Mouse (Mus musculus): ENCODE results near the gene Prdx3. TPM values are rescaled to one million over a fixed set of nuclear protein-coding genes. Genes with fewer than 3 reads are reported as not detected.

Prdx3 gene
- polyA plus RNA-seq, 1 experiment = 105 TPM

DNA sequence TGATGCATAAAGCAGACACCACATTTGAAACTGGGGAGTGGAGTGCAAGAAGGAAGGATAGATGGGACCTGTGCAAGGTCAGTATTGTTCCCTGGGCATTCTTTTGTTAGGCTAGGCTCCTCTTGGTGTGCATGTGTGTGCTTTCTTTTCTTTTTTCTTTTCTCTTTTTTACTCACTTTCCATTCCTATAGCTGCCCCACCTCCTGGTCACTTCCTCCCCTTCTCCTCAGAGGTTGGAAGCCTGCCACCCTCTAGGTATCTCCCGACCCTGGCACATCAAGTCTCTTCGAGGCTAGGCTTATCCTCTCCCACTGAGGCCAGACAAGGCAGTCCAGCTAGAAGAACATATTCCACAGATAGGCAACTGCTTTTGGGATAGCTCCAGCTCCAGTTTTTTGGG is 37.3 kb upstream of the Prdx3 start:
- no peak for TF ChIP-seq REST (IDR thresholded peaks at IDR 0.05; ENCODE audit: insufficient read depth, insufficient read length)
- TF ChIP-seq TCF3 (IDR thresholded peaks at IDR 0.05; ENCODE audit: insufficient read length, low read depth) = no peak
- no peak for TF ChIP-seq MAX (IDR thresholded peaks at IDR 0.05; ENCODE audit: low read depth)
- TF ChIP-seq CEBPB (IDR thresholded peaks at IDR 0.05; ENCODE audit: insufficient read depth, poor library complexity, severe bottlenecking) = no peak
- no peak for TF ChIP-seq MYOG (IDR thresholded peaks at IDR 0.05; ENCODE audit: control insufficient read depth in 1 of 3, insufficient read depth in 1 of 3, insufficient read length in 2 of 3, low read depth in 2 of 3)
- no peak for TF ChIP-seq E2F4 (IDR thresholded peaks at IDR 0.05; ENCODE audit: insufficient read depth)
- no peak for TF ChIP-seq SRF (IDR thresholded peaks at IDR 0.05; ENCODE audit: control insufficient read depth, insufficient read length, low read depth)
- no peak for TF ChIP-seq USF1 (IDR thresholded peaks at IDR 0.05; ENCODE audit: low read depth)
- TF ChIP-seq POLR2A (IDR thresholded peaks at IDR 0.05; ENCODE audit: insufficient read length, low read depth) = no peak
- no peak for TF ChIP-seq POLR2AphosphoS2 (IDR thresholded peaks at IDR 0.05; ENCODE audit: insufficient read length, low read depth)
- no peak for TF ChIP-seq TCF12 (IDR thresholded peaks at IDR 0.05; ENCODE audit: insufficient read depth, poor library complexity, severe bottlenecking)
- TF ChIP-seq MYOD1 (IDR thresholded peaks at IDR 0.05; ENCODE audit: control insufficient read depth in 1 of 3, insufficient read length in 2 of 3, low read depth in 2 of 3) = no peak
- H3K36me3 ChIP-seq (ENCODE audit: control insufficient read depth, insufficient read depth) = no peaks in the 10 kb centered on the region
- H3K79me2 ChIP-seq (ENCODE audit: control insufficient read depth, insufficient read depth) = no peaks in the 10 kb centered on the region
- H3K27me3 ChIP-seq (ENCODE audit: control insufficient read depth, insufficient read depth, insufficient read length) = no peaks in the 10 kb centered on the region
- H3ac ChIP-seq (ENCODE audit: control insufficient read depth, insufficient read length) = no peak overlapping the region
- no peak overlapping the region for H3K4me3 ChIP-seq
- no peak overlapping the region for H3K4me2 ChIP-seq (ENCODE audit: low read depth)

DNA sequence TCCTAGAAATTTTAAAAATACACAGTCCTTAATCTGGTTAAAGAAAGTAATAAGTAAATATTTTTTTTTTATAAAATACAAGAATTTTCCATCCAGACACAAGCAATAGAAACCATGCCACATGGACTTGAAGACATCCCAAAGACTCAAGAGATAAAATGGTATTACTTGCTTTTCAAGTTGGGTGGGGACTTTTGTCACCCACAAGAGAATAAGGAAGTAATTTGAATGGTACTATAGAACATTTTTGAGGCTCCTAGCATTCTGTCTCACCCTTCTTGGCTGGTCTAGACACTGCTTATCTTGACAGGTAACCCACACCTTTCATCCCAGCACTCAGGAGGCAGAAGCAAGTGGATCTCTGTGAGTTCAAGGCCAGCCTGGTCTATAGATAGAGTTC is 35.9 kb upstream of the Prdx3 start:
- H3K79me2 ChIP-seq (ENCODE audit: control insufficient read depth, insufficient read depth) = no peaks in the 10 kb centered on the region
- H3K4me3 ChIP-seq = no peak overlapping the region
- H3K27me3 ChIP-seq (ENCODE audit: control insufficient read depth, insufficient read depth, insufficient read length) = no peaks in the 10 kb centered on the region
- no peak overlapping the region for H3ac ChIP-seq (ENCODE audit: control insufficient read depth, insufficient read length)
- no peak overlapping the region for H3K4me2 ChIP-seq (ENCODE audit: low read depth)
- no peaks in the 10 kb centered on the region for H3K36me3 ChIP-seq (ENCODE audit: control insufficient read depth, insufficient read depth)
- no peak for TF ChIP-seq SRF (IDR thresholded peaks at IDR 0.05; ENCODE audit: control insufficient read depth, insufficient read length, low read depth)
- no peak for TF ChIP-seq POLR2A (IDR thresholded peaks at IDR 0.05; ENCODE audit: insufficient read length, low read depth)
- no peak for TF ChIP-seq TCF12 (IDR thresholded peaks at IDR 0.05; ENCODE audit: insufficient read depth, poor library complexity, severe bottlenecking)
- no peak for TF ChIP-seq MAX (IDR thresholded peaks at IDR 0.05; ENCODE audit: low read depth)
- no peak for TF ChIP-seq TCF3 (IDR thresholded peaks at IDR 0.05; ENCODE audit: insufficient read length, low read depth)
- TF ChIP-seq MYOG (IDR thresholded peaks at IDR 0.05; ENCODE audit: control insufficient read depth in 1 of 3, insufficient read depth in 1 of 3, insufficient read length in 2 of 3, low read depth in 2 of 3) = no peak
- TF ChIP-seq CEBPB (IDR thresholded peaks at IDR 0.05; ENCODE audit: insufficient read depth, poor library complexity, severe bottlenecking) = no peak
- TF ChIP-seq MYOD1 (IDR thresholded peaks at IDR 0.05; ENCODE audit: control insufficient read depth in 1 of 3, insufficient read length in 2 of 3, low read depth in 2 of 3) = no peak
- no peak for TF ChIP-seq E2F4 (IDR thresholded peaks at IDR 0.05; ENCODE audit: insufficient read depth)
- no peak for TF ChIP-seq REST (IDR thresholded peaks at IDR 0.05; ENCODE audit: insufficient read depth, insufficient read length)

DNA sequence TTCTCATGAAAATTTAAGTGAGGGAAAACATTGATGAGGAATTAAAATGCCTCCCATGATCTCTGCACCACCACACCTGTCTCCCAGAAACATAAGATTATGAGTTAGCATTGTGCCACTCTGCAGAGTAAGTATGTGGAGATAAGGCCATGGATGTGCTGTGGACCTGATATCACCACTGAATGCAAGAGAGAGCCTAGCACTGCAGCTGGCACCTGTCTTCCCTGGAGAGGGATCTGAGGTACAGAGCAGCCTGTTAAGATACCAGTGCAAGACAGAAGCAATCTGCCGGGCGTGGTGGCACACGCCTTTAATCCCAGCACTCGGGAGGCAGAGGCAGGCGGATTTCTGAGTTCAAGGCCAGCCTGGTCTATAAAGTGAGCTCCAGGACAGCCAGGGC is 31.1 kb upstream of the Prdx3 start:
- no peaks in the 10 kb centered on the region for H3K79me2 ChIP-seq (ENCODE audit: control insufficient read depth, insufficient read depth)
- H3ac ChIP-seq (ENCODE audit: control insufficient read depth, insufficient read length) = no peak overlapping the region
- H3K27me3 ChIP-seq (ENCODE audit: control insufficient read depth, insufficient read depth, insufficient read length) = no peaks in the 10 kb centered on the region
- H3K4me2 ChIP-seq (ENCODE audit: low read depth) = no peak overlapping the region
- no peak for TF ChIP-seq REST (IDR thresholded peaks at IDR 0.05; ENCODE audit: insufficient read depth, insufficient read length)
- TF ChIP-seq POLR2AphosphoS2 (IDR thresholded peaks at IDR 0.05; ENCODE audit: insufficient read length, low read depth) = no peak
- no peak for TF ChIP-seq MYOD1 (IDR thresholded peaks at IDR 0.05; ENCODE audit: control insufficient read depth in 1 of 3, insufficient read length in 2 of 3, low read depth in 2 of 3)
- no peak for TF ChIP-seq TCF12 (IDR thresholded peaks at IDR 0.05; ENCODE audit: insufficient read depth, poor library complexity, severe bottlenecking)
- TF ChIP-seq MYOG (IDR thresholded peaks at IDR 0.05; ENCODE audit: control insufficient read depth in 1 of 3, insufficient read depth in 1 of 3, insufficient read length in 2 of 3, low read depth in 2 of 3) = no peak
- TF ChIP-seq USF1 (IDR thresholded peaks at IDR 0.05; ENCODE audit: low read depth) = no peak
- no peak for TF ChIP-seq SRF (IDR thresholded peaks at IDR 0.05; ENCODE audit: control insufficient read depth, insufficient read length, low read depth)
- no peak for TF ChIP-seq POLR2A (IDR thresholded peaks at IDR 0.05; ENCODE audit: insufficient read length, low read depth)
- no peak for TF ChIP-seq E2F4 (IDR thresholded peaks at IDR 0.05; ENCODE audit: insufficient read depth)
- TF ChIP-seq MAX (IDR thresholded peaks at IDR 0.05; ENCODE audit: low read depth) = no peak
- TF ChIP-seq CEBPB (IDR thresholded peaks at IDR 0.05; ENCODE audit: insufficient read depth, poor library complexity, severe bottlenecking) = no peak
- no peak for TF ChIP-seq TCF3 (IDR thresholded peaks at IDR 0.05; ENCODE audit: insufficient read length, low read depth)
- H3K36me3 ChIP-seq (ENCODE audit: control insufficient read depth, insufficient read depth) = no peaks in the 10 kb centered on the region
- no peak overlapping the region for H3K4me3 ChIP-seq

DNA sequence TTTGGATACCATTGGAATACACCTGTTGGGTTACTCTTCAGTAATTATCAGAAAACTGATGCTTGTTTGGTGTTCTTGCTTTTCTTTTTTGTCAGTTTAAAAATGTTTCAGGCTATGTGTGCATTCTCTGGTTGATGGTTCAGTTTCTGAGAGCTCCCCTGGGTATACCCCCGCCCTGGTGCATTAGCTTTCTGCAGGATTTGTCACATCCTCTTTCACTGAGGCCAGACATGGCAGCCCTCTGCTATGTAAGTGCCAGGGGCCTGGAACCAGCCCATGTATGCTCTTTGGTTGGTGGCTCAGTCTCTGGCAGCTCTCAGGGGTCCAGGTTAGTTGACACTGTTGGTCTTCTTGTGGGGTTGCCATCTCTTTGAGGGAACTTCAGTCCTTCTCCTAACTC is 29.6 kb upstream of the Prdx3 start:
- no peak overlapping the region for H3K4me2 ChIP-seq (ENCODE audit: low read depth)
- TF ChIP-seq REST (IDR thresholded peaks at IDR 0.05; ENCODE audit: insufficient read depth, insufficient read length) = no peak
- TF ChIP-seq SRF (IDR thresholded peaks at IDR 0.05; ENCODE audit: control insufficient read depth, insufficient read length, low read depth) = no peak
- TF ChIP-seq POLR2A (IDR thresholded peaks at IDR 0.05; ENCODE audit: insufficient read length, low read depth) = no peak
- no peak for TF ChIP-seq E2F4 (IDR thresholded peaks at IDR 0.05; ENCODE audit: insufficient read depth)
- no peaks in the 10 kb centered on the region for H3K79me2 ChIP-seq (ENCODE audit: control insufficient read depth, insufficient read depth)
- H3K4me3 ChIP-seq = no peak overlapping the region
- H3ac ChIP-seq (ENCODE audit: control insufficient read depth, insufficient read length) = no peak overlapping the region
- no peaks in the 10 kb centered on the region for H3K36me3 ChIP-seq (ENCODE audit: control insufficient read depth, insufficient read depth)
- H3K27me3 ChIP-seq (ENCODE audit: control insufficient read depth, insufficient read depth, insufficient read length) = no peaks in the 10 kb centered on the region

DNA sequence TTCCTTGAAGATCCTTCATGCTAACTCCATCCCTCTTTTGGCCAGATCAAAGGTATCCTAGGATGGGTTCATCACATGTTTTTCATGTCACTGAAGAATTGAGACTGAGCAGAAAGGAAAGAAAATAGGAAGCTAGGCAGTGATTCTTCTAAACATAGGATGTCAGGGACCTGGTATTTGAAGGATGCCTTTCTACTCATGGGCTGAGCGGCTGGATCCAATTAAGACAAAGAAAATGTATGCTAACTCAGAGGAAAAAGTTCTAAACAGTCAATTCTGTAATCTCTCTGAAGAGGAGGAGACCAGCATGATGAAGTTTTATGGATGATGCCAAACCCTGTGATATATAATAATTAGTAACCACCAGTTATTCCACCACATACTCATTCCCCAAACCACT is 28.8 kb upstream of the Prdx3 start:
- H3K27me3 ChIP-seq (ENCODE audit: control insufficient read depth, insufficient read depth, insufficient read length) = no peaks in the 10 kb centered on the region
- no peak for TF ChIP-seq CEBPB (IDR thresholded peaks at IDR 0.05; ENCODE audit: insufficient read depth, poor library complexity, severe bottlenecking)
- no peak for TF ChIP-seq E2F4 (IDR thresholded peaks at IDR 0.05; ENCODE audit: insufficient read depth)
- TF ChIP-seq REST (IDR thresholded peaks at IDR 0.05; ENCODE audit: insufficient read depth, insufficient read length) = no peak
- no peak for TF ChIP-seq POLR2A (IDR thresholded peaks at IDR 0.05; ENCODE audit: insufficient read length, low read depth)
- TF ChIP-seq MAX (IDR thresholded peaks at IDR 0.05; ENCODE audit: low read depth) = no peak
- TF ChIP-seq SRF (IDR thresholded peaks at IDR 0.05; ENCODE audit: control insufficient read depth, insufficient read length, low read depth) = no peak
- TF ChIP-seq TCF12 (IDR thresholded peaks at IDR 0.05; ENCODE audit: insufficient read depth, poor library complexity, severe bottlenecking) = no peak
- no peak for TF ChIP-seq POLR2AphosphoS2 (IDR thresholded peaks at IDR 0.05; ENCODE audit: insufficient read length, low read depth)
- TF ChIP-seq MYOG (IDR thresholded peaks at IDR 0.05; ENCODE audit: control insufficient read depth in 1 of 3, insufficient read depth in 1 of 3, insufficient read length in 2 of 3, low read depth in 2 of 3) = no peak
- no peak for TF ChIP-seq MYOD1 (IDR thresholded peaks at IDR 0.05; ENCODE audit: control insufficient read depth in 1 of 3, insufficient read length in 2 of 3, low read depth in 2 of 3)
- no peak for TF ChIP-seq TCF3 (IDR thresholded peaks at IDR 0.05; ENCODE audit: insufficient read length, low read depth)
- no peaks in the 10 kb centered on the region for H3K79me2 ChIP-seq (ENCODE audit: control insufficient read depth, insufficient read depth)
- H3K4me3 ChIP-seq = no peak overlapping the region
- no peak overlapping the region for H3ac ChIP-seq (ENCODE audit: control insufficient read depth, insufficient read length)
- no peak overlapping the region for H3K4me2 ChIP-seq (ENCODE audit: low read depth)
- H3K36me3 ChIP-seq (ENCODE audit: control insufficient read depth, insufficient read depth) = no peaks in the 10 kb centered on the region

All from myocyte (in vitro differentiated cells).